Mouse (Mus musculus) liver, embryonic 14.5 days (tissue): ENCODE results near the gene Tgfbr3.

Experiments
- CTCF ChIP-seq: IDR thresholded peaks from 2 replicates; pipeline ENCODE4 v1.5.1; 2016; ENCODE audit warnings: antibody characterized with exemption, low read depth, control low read depth
- EP300 ChIP-seq: IDR thresholded peaks from 2 replicates; pipeline ENCODE4 v1.6.1; 2016; ENCODE audit warnings: antibody characterized with exemption, low read depth

GRCm38 (mm10) chr5:107263836-107264235 is 25.6 kb downstream of the Tgfbr3 start:
- TF ChIP-seq CTCF (no peak), EP300 (no peak)
